Mouse (Mus musculus) bone marrow, adult 2 months (tissue): ENCODE measurements around the gene Rph3al.

Source experiments
- CTCF ChIP-seq: fragments of 200-500 bp; IDR thresholded peaks from 2 replicates; pipeline ENCODE4 v1.5.1; 2011; ENCODE audit warnings: low read length, control low read depth; ENCODE audit not compliant: control insufficient read depth, insufficient read depth
- POLR2A ChIP-seq: fragments of 200-500 bp; IDR thresholded peaks from 2 replicates; pipeline ENCODE4 v1.6.1; 2011; ENCODE audit warnings: low read depth, mild to moderate bottlenecking, control low read depth, low read length, borderline replicate concordance; ENCODE audit not compliant: control insufficient read depth

- no peak for TF ChIP-seq POLR2A
- no peak for TF ChIP-seq CTCF
Measured at GRCm38 (mm10) chr11:75795321-75795636, 142.9 kb downstream of the Rph3al start.
